Comparison of ENCODE assay signal across 12 mouse cellular contexts in genomic region chr2:116913677-116914405, GRCm38 (mm10). TPM values are rescaled to one million over a fixed set of nuclear protein-coding genes. Genes with fewer than 3 reads are reported as not detected.
DNase-seq lines count a peak whose midpoint lies in the region; ATAC-seq and TF ChIP-seq lines count a peak whose summit lies in the region.
"Had no signal": no experiment of that assay in that cellular context is flagged by ENCODE, and none has a peak within 500 bp of the region (broad histone marks: within the 10 kb centered on the region; RNA-seq: fewer than 3 reads in every experiment).

No protein-coding gene starts in this region.

- no peak overlapping the region for H3K4me3 ChIP-seq in left cerebral cortex, adult 2 months
- H3K4me3 ChIP-seq: limb, embryonic 12.5 days had no signal

- DNase-seq in lung, postnatal 10 days, result peak; percentile 20
- no peak for DNase-seq in lung, postnatal 14 days
- peak; percentile 40 to 71 for DNase-seq in frontal cortex, postnatal 10 days (ENCODE audit: low spot score in 2 of 2)
- peak; percentile 77 for DNase-seq in left cerebral cortex, adult 2 months (ENCODE audit: extremely low spot score in 1 of 2, low spot score in 2 of 2)
- DNase-seq in spleen, adult 12 weeks (ENCODE audit: low spot score), result no peak
- no peak for DNase-seq in cerebellum, adult 8-10 months
- DNase-seq: cerebellum, adult 11 months; thymus, adult 18-20 months had no signal

- intact Hi-C loops in left cerebral cortex, adult 2 months (cut with DNase I), result loop anchor here (1.0 to 2.0 kb wide), 3 partner anchors 59 to 206 kb away; no protein-coding TSS in a partner anchor

- TF ChIP-seq CTCF in left cerebral cortex, adult 2 months (IDR thresholded peaks at IDR 0.05), result no peak; the same call in 1 of the 2 replicates

- ATAC-seq in megakaryocyte, adult 5-6 weeks (ENCODE audit: poor library complexity, severe bottlenecking), result no peak

- peak overlapping the region; percentile 93 for H3K27ac ChIP-seq in left cerebral cortex, adult 2 months
- H3K27ac ChIP-seq: hindbrain, embryonic 14.5 days; limb, embryonic 12.5 days had no signal

RNA-seq across cellular contexts. Expression of gene Tmco5, which starts 35.4 kb away (rescaled TPM):
- 1 to 10 TPM; 4.1 to 4.2 TPM for total RNA-seq in left cerebral cortex, adult 2 months (2021)
- total RNA-seq in megakaryocyte, adult 5-6 weeks (2015), result not detected in 2 replicates
- not detected in 2 replicates for total RNA-seq in megakaryocyte, adult 5-6 weeks (2017)
- total RNA-seq: MEL had no signal

Comparison
In these comparisons a context has a peak if more than half of its experiments do, and no peak if none do; other contexts are left out.
1. DNase-seq: peak in lung, postnatal 10 days (single experiment), frontal cortex, postnatal 10 days (2 of 2) and left cerebral cortex, adult 2 months (2 of 2); none in lung, postnatal 14 days (single experiment), spleen, adult 12 weeks (single experiment) and cerebellum, adult 8-10 months (single experiment).
2. RNA of gene Tmco5, which starts 35.4 kb away (total RNA-seq): 4.1 to 4.2 TPM in left cerebral cortex, adult 2 months; not detected in megakaryocyte, adult 5-6 weeks; every median in the first group is over 4 times any median in the second.